Mouse (Mus musculus) cerebellum, adult (tissue): ENCODE results near the gene Fcrl6.

Experiments
- ATAC-seq: cut with Nextera tagmentation; 2 replicates; pipeline ENCODE4 v1.9.2; 2017; ENCODE audit warnings: mild to moderate bottlenecking, moderate library complexity, mixed read lengths; ENCODE audit not compliant: insufficient number of reproducible peaks, low FRiP score, low TSS enrichment

Gene Fcrl6

GRCm38 (mm10) chr1:172551009-172551408 lies 51.3 kb downstream of the Fcrl6 start:
- ATAC-seq = no peak

- peak; percentile 62 for ATAC-seq
Observed at GRCm38 (mm10) chr1:172550551-172550951, 51.8 kb downstream of the Fcrl6 start.

- ATAC-seq = no peak
Observed at GRCm38 (mm10) chr1:172549717-172550116, 52.6 kb downstream of the Fcrl6 start.

GRCm38 (mm10) chr1:172549314-172549713 lies 53.0 kb downstream of the Fcrl6 start:
- no peak for ATAC-seq

- ATAC-seq = no peak
Observed at GRCm38 (mm10) chr1:172548501-172548900, 53.9 kb downstream of the Fcrl6 start.
